Mouse (Mus musculus): ENCODE data around the gene Ube2z. TPM values are rescaled to one million over a fixed set of nuclear protein-coding genes. Genes with fewer than 3 reads are reported as not detected.
A peak's percentile ranks its signal among the peaks of the same experiment; 100 is the strongest.

The Ube2z gene
- polyA plus RNA-seq, 1 experiment from 2014 or later: 43.2 TPM

DNA sequence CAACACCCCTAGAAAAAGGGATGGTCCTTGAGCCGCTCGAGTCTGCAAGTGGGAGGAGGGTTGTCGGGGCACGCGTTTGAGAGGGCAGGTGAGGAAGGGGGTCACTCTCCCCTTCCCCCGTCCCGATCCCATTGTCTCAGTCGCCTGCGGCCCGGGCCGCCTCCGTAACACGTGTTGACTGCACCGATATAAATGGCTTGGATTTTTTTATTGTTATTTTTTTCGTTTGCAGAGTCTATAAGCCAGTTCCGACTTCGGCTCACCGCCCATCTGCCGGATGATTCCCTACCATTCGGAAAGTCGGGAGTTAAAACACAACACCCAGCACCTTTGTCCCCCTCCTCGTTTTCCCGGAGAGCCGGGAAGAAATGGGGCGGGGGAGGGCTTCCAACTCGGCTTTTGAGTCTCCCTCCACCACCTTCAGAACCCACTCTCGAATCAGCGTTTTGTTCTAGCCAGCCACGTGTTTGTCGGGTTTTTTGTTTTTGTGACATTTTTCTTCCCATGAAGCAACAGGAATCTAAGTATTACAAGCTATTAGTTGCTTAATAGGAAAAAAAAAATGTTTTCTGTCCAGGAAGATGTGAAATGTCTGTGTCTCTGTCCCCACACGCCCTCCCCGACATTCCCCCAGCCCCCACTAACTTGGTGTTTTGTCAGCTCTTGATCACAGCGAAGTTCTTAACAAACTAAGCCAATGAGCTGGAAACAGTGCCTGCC lies 57.5 kb downstream of the Ube2z start:
- H3K36me3 ChIP-seq (ENCODE audit: insufficient read depth): no peaks in the 10 kb centered on the region
- H3K4me3 ChIP-seq (ENCODE audit: low read depth, low read length): peak overlapping the region; percentile 90
- ATAC-seq (ENCODE audit: insufficient read depth): peak; percentile 12; the same call in 1 of the 2 replicates
- TF ChIP-seq CTCF (IDR thresholded peaks at IDR 0.05; ENCODE audit: low read depth): 0 out of 2 replicates have a peak, but pooled peaks have one; percentile 12
- peak overlapping the region; percentile 97 for H3K27ac ChIP-seq (ENCODE audit: low read depth)
- peak overlapping the region; percentile 98 for H3K9ac ChIP-seq
- peak overlapping the region; percentile 83 for H3K4me2 ChIP-seq
- H3K27me3 ChIP-seq (ENCODE audit: insufficient read depth, low read length): no peaks in the 10 kb centered on the region
- 0 out of 2 replicates have a peak, but pooled peaks cover 3% of the 10 kb centered on the region for H3K4me1 ChIP-seq (ENCODE audit: insufficient read depth)
- peak; percentile 62 for DNase-seq
- H3K9me3 ChIP-seq (ENCODE audit: low read depth, low read length): no peaks in the 10 kb centered on the region
- under 1% methylated on average over 33 of the region's 33 CpGs for WGBS

DNA sequence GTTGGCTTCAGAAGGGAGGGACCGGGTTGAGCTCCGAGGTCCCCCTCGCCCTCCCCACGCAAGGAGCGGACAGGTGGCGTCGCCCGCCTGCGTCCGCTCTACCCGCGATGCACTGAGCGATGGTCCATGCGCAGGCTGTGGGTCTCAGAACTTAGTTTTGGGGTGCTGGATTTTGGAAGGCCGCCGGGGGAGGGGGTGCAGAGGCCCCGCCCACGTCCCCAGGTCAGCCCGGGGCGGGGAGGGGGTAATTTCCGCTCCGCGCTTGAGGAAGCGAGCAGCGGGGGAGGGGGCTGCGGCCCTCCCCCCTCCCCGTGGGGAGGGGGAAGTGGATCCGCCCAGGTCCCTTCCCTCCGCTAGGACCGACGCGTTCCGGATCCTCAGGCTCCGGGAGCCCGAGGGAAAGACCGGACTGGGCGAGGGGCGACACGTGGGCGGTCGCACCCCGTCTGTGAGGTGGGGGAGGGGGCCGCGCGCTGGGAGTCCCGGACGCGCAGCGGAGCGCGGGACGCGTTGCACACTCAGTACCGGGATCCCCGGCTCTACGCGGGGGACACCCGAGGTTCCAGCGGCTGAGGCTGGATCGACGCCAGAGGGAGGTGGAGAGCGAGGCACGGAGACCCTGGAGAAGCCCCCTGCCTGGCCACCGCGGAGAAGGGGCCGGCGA lies 58.2 kb downstream of the Ube2z start:
- Histone ChIP-seq H3K4me2 (peak overlapping the region; percentile 83), H3K4me3 (ENCODE audit: low read depth, low read length) (peak overlapping the region; percentile 90), H3K9ac (peak overlapping the region; percentile 98), H3K4me1 (ENCODE audit: insufficient read depth) (peaks cover 8% of the 10 kb centered on the region; the same call in 1 of the 2 replicates), H3K27ac (ENCODE audit: low read depth) (peak overlapping the region; percentile 97), H3K9me3 (ENCODE audit: low read depth, low read length) (no peaks in the 10 kb centered on the region), H3K27me3 (ENCODE audit: insufficient read depth, low read length) (no peaks in the 10 kb centered on the region), H3K36me3 (ENCODE audit: insufficient read depth) (no peaks in the 10 kb centered on the region)
- ATAC-seq (ENCODE audit: insufficient read depth) (peak; percentile 72), DNase-seq (peak; percentile 85)
- no peak for TF ChIP-seq CTCF (IDR thresholded peaks at IDR 0.05; ENCODE audit: low read depth)
- under 1% methylated on average over 65 of the region's 67 CpGs for WGBS

GRCm38 (mm10) chr11:96006367-96006851 lies 58.8 kb downstream of the Ube2z start:
- H3K27ac ChIP-seq (ENCODE audit: low read depth): peak overlapping the region; percentile 97
- peaks cover 10% of the 10 kb centered on the region; the same call in 1 of the 2 replicates for H3K4me1 ChIP-seq (ENCODE audit: insufficient read depth)
- H3K4me3 ChIP-seq (ENCODE audit: low read depth, low read length): peak overlapping the region; percentile 90
- under 1% methylated on average over 33 of the region's 33 CpGs for WGBS
- ATAC-seq (ENCODE audit: insufficient read depth): peak; percentile 22; the same call in 1 of the 2 replicates
- H3K9ac ChIP-seq: peak overlapping the region; percentile 98
- no peaks in the 10 kb centered on the region for H3K36me3 ChIP-seq (ENCODE audit: insufficient read depth)
- peak; percentile 73 for DNase-seq
- peak overlapping the region; percentile 83 for H3K4me2 ChIP-seq
- H3K9me3 ChIP-seq (ENCODE audit: low read depth, low read length): no peaks in the 10 kb centered on the region
- no peak for TF ChIP-seq CTCF (IDR thresholded peaks at IDR 0.05; ENCODE audit: low read depth)
- no peaks in the 10 kb centered on the region for H3K27me3 ChIP-seq (ENCODE audit: insufficient read depth, low read length)

DNA sequence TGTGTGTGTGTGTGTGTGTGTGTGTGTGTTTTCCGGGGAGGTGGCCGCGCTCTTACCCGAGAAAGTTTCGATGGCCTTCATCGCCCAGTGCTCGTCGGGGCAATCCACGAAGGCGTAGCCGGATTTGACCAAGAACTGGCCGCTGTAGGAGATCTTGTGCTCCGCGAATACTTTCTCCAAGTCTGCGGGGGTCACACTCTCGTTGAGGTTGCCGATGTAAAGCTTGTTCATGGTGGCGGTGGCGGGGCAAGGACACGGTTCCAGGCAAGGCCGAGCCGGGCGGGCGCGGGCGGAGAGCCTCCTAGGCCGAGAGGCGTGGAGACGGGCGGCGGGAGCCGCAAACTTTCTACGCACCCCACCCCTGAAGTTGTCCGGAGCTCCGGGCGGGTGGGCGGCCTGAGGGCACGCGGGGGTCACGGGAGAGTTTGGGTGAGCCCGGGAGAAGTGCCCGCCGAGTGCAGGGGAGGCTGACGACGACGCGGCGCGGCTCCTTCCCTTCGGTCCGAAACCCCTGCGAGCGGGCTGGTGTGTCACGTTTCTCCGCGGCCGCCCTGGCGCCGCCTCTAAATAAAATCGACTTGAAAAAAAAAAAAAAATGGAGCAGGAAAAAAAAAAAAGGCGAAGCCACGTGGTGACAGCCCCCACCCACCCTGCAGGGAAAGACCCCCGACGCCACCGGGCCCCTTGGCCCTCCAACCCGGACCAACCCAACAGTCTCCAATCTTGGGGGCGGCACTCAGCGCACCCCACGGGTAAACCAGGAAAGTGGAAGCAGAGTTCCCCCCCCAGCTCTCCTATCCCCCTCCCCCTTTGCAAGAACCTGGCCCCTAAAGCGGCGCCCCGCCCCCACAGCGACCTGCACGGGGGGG lies 59.6 kb downstream of the Ube2z start, which contains the start of gene Igf2bp1:
Gene Igf2bp1, minus strand, starts transcription at position 538 of the 869 bp plus-strand sequence.
- H3K4me3 ChIP-seq (ENCODE audit: low read depth, low read length): peak within 1 kb of the TSS; percentile 90
- peak within 1 kb of the TSS; percentile 83 for H3K4me2 ChIP-seq
- WGBS: under 1% methylated on average over 70 of the region's 74 CpGs
- peak within 1 kb of the TSS; percentile 98 for H3K9ac ChIP-seq
- no peak for TF ChIP-seq CTCF (IDR thresholded peaks at IDR 0.05; ENCODE audit: low read depth)
- H3K9me3 ChIP-seq (ENCODE audit: low read depth, low read length): no peaks in the 10 kb centered on the region
- peak; percentile 36 for ATAC-seq (ENCODE audit: insufficient read depth)
- peaks cover 10% of the 10 kb centered on the region; the same call in 1 of the 2 replicates for H3K4me1 ChIP-seq (ENCODE audit: insufficient read depth)
- peak within 1 kb of the TSS; percentile 97 for H3K27ac ChIP-seq (ENCODE audit: low read depth)
- H3K36me3 ChIP-seq (ENCODE audit: insufficient read depth): no peaks in the 10 kb centered on the region
- peak; percentile 87 for DNase-seq
- no peaks in the 10 kb centered on the region for H3K27me3 ChIP-seq (ENCODE audit: insufficient read depth, low read length)

DNA sequence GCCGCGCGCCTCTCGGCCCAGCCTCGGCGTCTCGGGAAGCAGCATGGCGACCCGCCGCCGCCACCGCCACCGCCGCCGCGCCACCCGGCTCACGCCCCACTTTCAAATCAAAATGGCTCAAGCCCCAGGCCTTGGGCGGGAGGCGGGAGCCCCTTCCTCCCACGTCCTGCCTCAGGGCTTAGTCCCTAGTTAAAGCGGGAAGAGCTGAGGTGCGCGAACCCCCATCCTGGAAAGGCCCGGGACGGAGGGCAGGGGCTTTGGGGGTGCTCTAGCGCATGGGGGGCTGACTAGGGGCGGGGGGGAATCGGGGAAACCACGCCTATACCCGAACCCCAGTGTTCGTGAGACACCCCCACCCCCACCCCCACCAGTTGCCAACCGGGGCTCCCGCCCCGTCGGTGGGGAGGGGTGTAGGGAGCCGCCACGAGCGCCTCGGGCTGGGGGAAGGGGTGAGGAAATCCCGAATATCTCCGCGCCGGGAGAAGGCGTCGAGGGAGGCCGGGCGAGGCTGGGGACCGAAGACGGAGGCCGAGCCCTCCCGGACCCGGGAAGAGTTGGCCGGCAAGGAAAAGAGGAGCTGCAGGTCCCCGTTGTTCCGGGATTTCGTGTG lies 60.3 kb downstream of the Ube2z start:
- Histone ChIP-seq H3K9me3 (ENCODE audit: low read depth, low read length) (no peaks in the 10 kb centered on the region), H3K4me1 (ENCODE audit: insufficient read depth) (peaks cover 10% of the 10 kb centered on the region; the same call in 1 of the 2 replicates), H3K4me3 (ENCODE audit: low read depth, low read length) (peak overlapping the region; percentile 90), H3K4me2 (peak overlapping the region; percentile 83), H3K36me3 (ENCODE audit: insufficient read depth) (no peaks in the 10 kb centered on the region; the same call in 1 of the 2 replicates), H3K27me3 (ENCODE audit: insufficient read depth, low read length) (no peaks in the 10 kb centered on the region), H3K27ac (ENCODE audit: low read depth) (peak overlapping the region; percentile 97), H3K9ac (peak overlapping the region; percentile 98)
- DNase-seq (peak; percentile 65), ATAC-seq (ENCODE audit: insufficient read depth) (peak; percentile 18)
- WGBS: under 1% methylated on average over 56 of the region's 57 CpGs
- no peak for TF ChIP-seq CTCF (IDR thresholded peaks at IDR 0.05; ENCODE audit: low read depth)

Data from lung, embryonic 14.5 days (tissue).